ENCODE assay signal across 24 mouse cellular contexts in the genomic region with DNA sequence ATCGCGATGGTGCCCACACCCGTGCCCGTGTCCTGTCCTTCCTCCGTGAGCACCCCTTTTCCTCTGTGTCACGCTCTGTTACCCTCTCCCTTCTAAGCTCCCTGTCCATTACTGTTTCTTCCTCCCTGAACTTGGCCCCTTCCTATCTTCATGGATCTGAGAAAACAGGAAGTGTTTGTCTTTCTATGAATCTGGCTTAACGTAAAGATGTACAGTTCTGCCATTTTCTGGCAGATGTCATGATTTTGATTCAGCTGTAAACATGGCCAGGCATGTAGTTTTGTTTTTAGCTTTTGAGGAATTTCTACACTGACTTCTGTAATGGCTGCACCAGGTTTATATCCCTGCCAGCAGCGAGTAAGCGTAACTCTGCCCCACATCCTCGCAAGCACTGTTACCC. TPM values are rescaled to one million over a fixed set of nuclear protein-coding genes. Genes with fewer than 3 reads are reported as not detected.
"Had no signal": no experiment of that assay in that cellular context is flagged by ENCODE, and none has a peak within 500 bp of the region (broad histone marks: within the 10 kb centered on the region; RNA-seq: fewer than 3 reads in every experiment).

No protein-coding gene starts in this region.

- H3K4me1 ChIP-seq: lung, embryonic 15.5 days; midbrain, embryonic 12.5 days; neural tube, embryonic 12.5 days; neural tube, embryonic 15.5 days had no signal

- H3K27ac ChIP-seq: kidney, embryonic 15.5 days; limb, embryonic 10.5 days; limb, embryonic 13.5 days; liver, embryonic 12.5 days; liver, embryonic 15.5 days; lung, embryonic 15.5 days; midbrain, embryonic 12.5 days; neural tube, embryonic 12.5 days; neural tube, embryonic 15.5 days; stomach, postnatal 0 days had no signal

- H3K9me3 ChIP-seq: kidney, embryonic 15.5 days; limb, embryonic 10.5 days; limb, embryonic 13.5 days; liver, embryonic 12.5 days; liver, embryonic 15.5 days; lung, embryonic 15.5 days; midbrain, embryonic 12.5 days; neural tube, embryonic 12.5 days; neural tube, embryonic 15.5 days had no signal

- DNase-seq: kidney, adult 11 months; kidney, adult 8-10 months; kidney, postnatal 10 days; kidney, postnatal 36 days; liver; lung, adult 18-20 months; lung, postnatal 36 days; right cerebral cortex, adult 18-20 months; right cerebral cortex, postnatal 14 days; right cerebral cortex, postnatal 4 days; thymus, adult 2 months; thymus, postnatal 14 days had no signal

- H3K27me3 ChIP-seq: kidney, embryonic 15.5 days; limb, embryonic 13.5 days; liver, embryonic 12.5 days; liver, embryonic 15.5 days; lung, embryonic 15.5 days; midbrain, embryonic 12.5 days; neural tube, embryonic 12.5 days; neural tube, embryonic 15.5 days had no signal

- ATAC-seq: liver, embryonic 12.5 days had no signal

- H3K4me3 ChIP-seq: kidney, embryonic 15.5 days; limb, embryonic 10.5 days; limb, embryonic 13.5 days; liver, embryonic 12.5 days; liver, embryonic 15.5 days; lung, embryonic 15.5 days; midbrain, embryonic 12.5 days; neural tube, embryonic 12.5 days; neural tube, embryonic 15.5 days had no signal

- H3K9ac ChIP-seq: kidney, embryonic 15.5 days; limb, embryonic 13.5 days; liver, embryonic 12.5 days; liver, embryonic 15.5 days; lung, embryonic 15.5 days; midbrain, embryonic 12.5 days; neural tube, embryonic 12.5 days; neural tube, embryonic 15.5 days had no signal

RNA-seq across cellular contexts. Expression of a gene that starts 21.1 kb away (rescaled TPM):
- total RNA-seq: left cerebral cortex, adult 8-10 months; midbrain, postnatal 0 days had no signal
- polyA plus RNA-seq: thymus, adult 2 months had no signal
